Comparison of ENCODE assay signal across 9 mouse cellular contexts in the genomic region with DNA sequence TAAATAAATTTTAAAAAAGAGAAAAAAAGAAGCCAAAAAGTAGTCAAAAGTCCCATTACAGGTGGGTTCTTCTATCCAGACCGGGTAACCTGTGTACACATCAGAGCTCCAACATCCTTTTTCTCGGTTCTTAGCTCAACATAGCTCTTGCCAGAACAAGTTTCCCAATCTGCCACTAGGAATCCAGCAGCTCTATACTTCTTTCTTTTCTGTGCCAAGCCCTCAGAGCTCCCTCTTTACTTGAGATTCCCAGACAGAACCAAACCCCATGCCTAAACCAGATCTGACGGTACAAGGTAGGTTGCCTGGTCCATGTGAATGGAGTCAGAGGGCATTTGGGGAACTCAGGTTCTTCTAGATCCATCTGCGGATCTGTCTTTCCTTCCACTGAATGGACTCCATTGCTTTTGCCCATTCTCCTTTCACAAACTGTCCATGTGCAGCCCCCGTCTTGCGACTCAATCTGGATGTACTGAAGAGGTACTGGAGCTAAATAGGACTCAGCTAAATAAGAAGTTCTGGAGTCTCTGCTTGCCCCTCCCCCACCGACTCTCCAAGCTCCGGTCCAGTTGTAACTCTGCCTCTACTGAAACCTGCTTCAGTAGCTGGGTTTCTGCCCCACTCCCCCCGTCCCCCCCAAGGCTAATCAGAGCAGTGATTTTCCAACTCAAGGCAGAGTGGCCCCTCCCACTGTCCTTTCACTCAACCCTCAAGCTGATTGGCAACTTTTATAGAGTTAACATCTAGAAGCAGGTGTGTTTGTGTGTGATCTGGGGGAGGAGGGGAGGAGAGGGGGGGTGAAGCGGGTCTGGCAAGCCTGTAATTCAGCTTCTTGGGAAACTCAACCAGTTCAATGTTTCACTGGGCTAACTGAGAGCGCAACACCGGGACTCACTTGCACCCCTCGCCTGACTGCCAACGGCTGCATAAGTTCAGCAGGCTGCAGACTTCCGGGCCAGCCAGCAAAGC. TPM values are rescaled to one million over a fixed set of nuclear protein-coding genes. Genes with fewer than 3 reads are reported as not detected.
A peak's percentile ranks its signal among the peaks of the same experiment; 100 is the strongest.
DNase-seq lines count a peak whose midpoint lies in the region; ATAC-seq lines count a peak whose summit lies in the region.
"Had no signal": no experiment of that assay in that cellular context is flagged by ENCODE, and none has a peak within 500 bp of the region (broad histone marks: within the 10 kb centered on the region; RNA-seq: fewer than 3 reads in every experiment).

No protein-coding gene starts in this region.

- H3K4me1 ChIP-seq in intestine, embryonic 16.5 days (ENCODE audit: control insufficient read depth, insufficient read depth, low read length): no peaks in the 10 kb centered on the region
- peaks cover 14% of the 10 kb centered on the region for H3K4me1 ChIP-seq in limb, embryonic 13.5 days
- 0 out of 2 replicates have a peak, but pooled peaks cover 4% of the 10 kb centered on the region for H3K4me1 ChIP-seq in stomach, embryonic 16.5 days (ENCODE audit: control insufficient read depth, insufficient read depth, low read length)

- peak overlapping the region; percentile 89 for H3K4me2 ChIP-seq in intestine, embryonic 16.5 days (ENCODE audit: low read depth, low read length)
- H3K4me2 ChIP-seq in limb, embryonic 13.5 days (replicated peaks): peak overlapping the region; percentile 94
- H3K4me2 ChIP-seq in stomach, embryonic 16.5 days (ENCODE audit: low read depth, low read length): peak overlapping the region; percentile 94

- no peak overlapping the region for H3K27ac ChIP-seq in intestine, embryonic 16.5 days (ENCODE audit: low read length)
- no peak overlapping the region for H3K27ac ChIP-seq in limb, embryonic 13.5 days
- peak overlapping the region; percentile 93 for H3K27ac ChIP-seq in stomach, embryonic 16.5 days (ENCODE audit: low read length)

- H3K27me3 ChIP-seq in intestine, embryonic 16.5 days (replicated peaks; ENCODE audit: control insufficient read depth, insufficient read depth, low read length): no peaks in the 10 kb centered on the region
- H3K27me3 ChIP-seq in limb, embryonic 13.5 days: peaks cover 25% of the 10 kb centered on the region; the same call in 1 of the 2 replicates
- no peaks in the 10 kb centered on the region; the same call in 1 of the 2 replicates for H3K27me3 ChIP-seq in stomach, embryonic 16.5 days (ENCODE audit: control insufficient read depth, insufficient read depth, low read length)

- peak overlapping the region; percentile 54 for H3K4me3 ChIP-seq in intestine, embryonic 16.5 days (ENCODE audit: low read length)
- peak overlapping the region; percentile 56 for H3K4me3 ChIP-seq in limb, embryonic 13.5 days
- peak overlapping the region; percentile 64 for H3K4me3 ChIP-seq in stomach, embryonic 16.5 days (replicated peaks; ENCODE audit: low read length)

- WGBS in intestine, embryonic 16.5 days: 36% methylated on average over 15 of the region's 15 CpGs
- 35% methylated on average over 15 of the region's 15 CpGs for WGBS in limb, embryonic 13.5 days
- 32% methylated on average over 15 of the region's 15 CpGs for WGBS in stomach, embryonic 16.5 days

- no peaks in the 10 kb centered on the region for H3K9me3 ChIP-seq in intestine, embryonic 16.5 days (ENCODE audit: control insufficient read depth, low read length)
- no peaks in the 10 kb centered on the region for H3K9me3 ChIP-seq in limb, embryonic 13.5 days
- H3K9me3 ChIP-seq in stomach, embryonic 16.5 days (replicated peaks; ENCODE audit: control insufficient read depth, low read length): no peaks in the 10 kb centered on the region

- no peak overlapping the region for H3K9ac ChIP-seq in intestine, embryonic 16.5 days (ENCODE audit: low read depth, low read length)
- H3K9ac ChIP-seq in limb, embryonic 13.5 days: 0 out of 2 replicates have a peak overlapping the region, but pooled peaks have one; percentile 8
- H3K9ac ChIP-seq in stomach, embryonic 16.5 days (ENCODE audit: low read length): peak overlapping the region; percentile 75

- no peaks in the 10 kb centered on the region; the same call in 1 of the 2 replicates for H3K36me3 ChIP-seq in intestine, embryonic 16.5 days (ENCODE audit: control insufficient read depth, insufficient read depth, low read length)
- H3K36me3 ChIP-seq in limb, embryonic 13.5 days: no peaks in the 10 kb centered on the region
- H3K36me3 ChIP-seq in stomach, embryonic 16.5 days (ENCODE audit: control insufficient read depth, insufficient read depth, low read length): no peaks in the 10 kb centered on the region

- peak; percentile 12; the same call in 1 of the 2 replicates for ATAC-seq in intestine, embryonic 16.5 days
- ATAC-seq in limb, embryonic 13.5 days (ENCODE audit: low FRiP score, low read depth): no peak
- peak; percentile 36 for ATAC-seq in stomach, embryonic 16.5 days (ENCODE audit: insufficient read depth, low FRiP score)
- ATAC-seq in megakaryocyte-erythroid progenitor cell, adult 5-6 weeks (replicated peaks; ENCODE audit: low FRiP score, low TSS enrichment, poor library complexity, severe bottlenecking): no peak

- DNase-seq in thymus, postnatal 0 days (ENCODE audit: low spot score): peak; percentile 12
- DNase-seq in thymus, postnatal 36 days: no peak
- DNase-seq in cerebellum, adult 9-10 months: no peak
- DNase-seq: heart, postnatal 4 days had no signal

RNA-seq across cellular contexts. Expression of a gene that starts 1.3 kb away (rescaled TPM):
- polyA plus RNA-seq in thymus, postnatal 0 days (2015; fragmentation: Nextera tagmentation; extraction: Ambion mirVana): not detected in 2 replicates
- not detected in 2 replicates for polyA plus RNA-seq in intestine, embryonic 16.5 days (2015; fragmentation: Nextera tagmentation; extraction: Ambion mirVana)
- polyA plus RNA-seq in limb, embryonic 13.5 days (2015; fragmentation: Nextera tagmentation; extraction: Ambion mirVana): 0.86 TPM in 1 of 2 replicates, not detected in the other
- polyA plus RNA-seq in stomach, embryonic 16.5 days (2015; fragmentation: Nextera tagmentation; extraction: Ambion mirVana): not detected in 2 replicates
- total RNA-seq in megakaryocyte-erythroid progenitor cell, adult 5-6 weeks (2014; fragmentation: Nextera tagmentation): not detected in 2 replicates
- not detected in 2 replicates for total RNA-seq in megakaryocyte-erythroid progenitor cell, adult 5-6 weeks (2017)
- total RNA-seq: heart, postnatal 4 days; midbrain, postnatal 0 days had no signal
- polyA plus RNA-seq: midbrain, postnatal 0 days had no signal

RNA-seq across cellular contexts. Expression of a gene that starts 1.7 kb away (rescaled TPM):
- 9.9 and 10.1 TPM in 2 replicates for polyA plus RNA-seq in thymus, postnatal 0 days (2015; fragmentation: Nextera tagmentation; extraction: Ambion mirVana)
- polyA plus RNA-seq in intestine, embryonic 16.5 days (2015; fragmentation: Nextera tagmentation; extraction: Ambion mirVana): 49.1 and 53.1 TPM in 2 replicates
- polyA plus RNA-seq in limb, embryonic 13.5 days (2015; fragmentation: Nextera tagmentation; extraction: Ambion mirVana): 19.6 and 21.5 TPM in 2 replicates
- polyA plus RNA-seq in stomach, embryonic 16.5 days (2015; fragmentation: Nextera tagmentation; extraction: Ambion mirVana): 50.2 and 55.5 TPM in 2 replicates
- total RNA-seq in megakaryocyte-erythroid progenitor cell, adult 5-6 weeks (2014; fragmentation: Nextera tagmentation): 2.0 and 2.7 TPM in 2 replicates
- 3.0 TPM in 1 of 2 replicates, not detected in the other for total RNA-seq in megakaryocyte-erythroid progenitor cell, adult 5-6 weeks (2017)

RNA-seq across cellular contexts. Expression of a gene that starts 6.3 kb away (rescaled TPM):
- 131 and 132 TPM in 2 replicates for polyA plus RNA-seq in thymus, postnatal 0 days (2015; fragmentation: Nextera tagmentation; extraction: Ambion mirVana)
- 82.0 and 92.1 TPM in 2 replicates for polyA plus RNA-seq in intestine, embryonic 16.5 days (2015; fragmentation: Nextera tagmentation; extraction: Ambion mirVana)
- polyA plus RNA-seq in limb, embryonic 13.5 days (2015; fragmentation: Nextera tagmentation; extraction: Ambion mirVana): 92.4 and 95.9 TPM in 2 replicates
- 57.1 and 72.9 TPM in 2 replicates for polyA plus RNA-seq in stomach, embryonic 16.5 days (2015; fragmentation: Nextera tagmentation; extraction: Ambion mirVana)
- 41.3 and 45.6 TPM in 2 replicates for total RNA-seq in megakaryocyte-erythroid progenitor cell, adult 5-6 weeks (2014; fragmentation: Nextera tagmentation)
- total RNA-seq in megakaryocyte-erythroid progenitor cell, adult 5-6 weeks (2017): 39.1 and 49.7 TPM in 2 replicates

RNA-seq across cellular contexts. Expression of a gene that starts 15.3 kb away (rescaled TPM):
- 21.3 and 26.1 TPM in 2 replicates for polyA plus RNA-seq in thymus, postnatal 0 days (2015; fragmentation: Nextera tagmentation; extraction: Ambion mirVana)
- polyA plus RNA-seq in intestine, embryonic 16.5 days (2015; fragmentation: Nextera tagmentation; extraction: Ambion mirVana): 26.4 and 27.1 TPM in 2 replicates
- polyA plus RNA-seq in limb, embryonic 13.5 days (2015; fragmentation: Nextera tagmentation; extraction: Ambion mirVana): 30.9 and 32.5 TPM in 2 replicates
- 29.3 and 34.0 TPM in 2 replicates for polyA plus RNA-seq in stomach, embryonic 16.5 days (2015; fragmentation: Nextera tagmentation; extraction: Ambion mirVana)
- 71.3 and 96.2 TPM in 2 replicates for total RNA-seq in megakaryocyte-erythroid progenitor cell, adult 5-6 weeks (2014; fragmentation: Nextera tagmentation)
- total RNA-seq in megakaryocyte-erythroid progenitor cell, adult 5-6 weeks (2017): 25.5 and 33.5 TPM in 2 replicates

RNA-seq across cellular contexts. Expression of a gene that starts 18.9 kb away (rescaled TPM):
- polyA plus RNA-seq in thymus, postnatal 0 days (2015; fragmentation: Nextera tagmentation; extraction: Ambion mirVana): 2.2 and 2.8 TPM in 2 replicates
- 16.4 and 19.2 TPM in 2 replicates for polyA plus RNA-seq in intestine, embryonic 16.5 days (2015; fragmentation: Nextera tagmentation; extraction: Ambion mirVana)
- 14.9 and 16.3 TPM in 2 replicates for polyA plus RNA-seq in limb, embryonic 13.5 days (2015; fragmentation: Nextera tagmentation; extraction: Ambion mirVana)
- polyA plus RNA-seq in stomach, embryonic 16.5 days (2015; fragmentation: Nextera tagmentation; extraction: Ambion mirVana): 20.6 and 20.8 TPM in 2 replicates
- 0.49 and 2.5 TPM in 2 replicates for total RNA-seq in megakaryocyte-erythroid progenitor cell, adult 5-6 weeks (2014; fragmentation: Nextera tagmentation)
- 1.4 and 2.1 TPM in 2 replicates for total RNA-seq in megakaryocyte-erythroid progenitor cell, adult 5-6 weeks (2017)

Comparison
In these comparisons a context has a peak if more than half of its experiments do, and no peak if none do; other contexts are left out.
1. ATAC-seq: peak in intestine, embryonic 16.5 days (single experiment) and stomach, embryonic 16.5 days (single experiment); none in limb, embryonic 13.5 days (single experiment) and megakaryocyte-erythroid progenitor cell, adult 5-6 weeks (single experiment).
2. Peak in every context shown above with its lines, with median percentiles within 50 percentile points of each other: H3K4me2 ChIP-seq and H3K4me3 ChIP-seq.